Mouse (Mus musculus) G1E (cell line): Measurements from ENCODE around the gene Osmr.

Experiments
- CTCF ChIP-seq: IDR thresholded peaks from 2 replicates; pipeline ENCODE4 v1.5.1; 2012; ENCODE audit warnings: low read depth, low read length, inconsistent platforms, mixed read lengths
- GATA1 ChIP-seq: IDR thresholded peaks from 2 replicates; pipeline ENCODE4 v1.6.1; 2012; ENCODE audit warnings: borderline replicate concordance, low read length, inconsistent platforms, mixed read lengths
- GATA2 ChIP-seq: IDR thresholded peaks from 2 replicates; pipeline ENCODE4 v1.6.1; 2012; ENCODE audit warnings: low read depth, low read length, inconsistent platforms, borderline replicate concordance
- POLR2AphosphoS5 ChIP-seq: IDR thresholded peaks from 2 replicates; pipeline ENCODE4 v1.6.1; 2012; ENCODE audit warnings: low read depth, low read length, inconsistent platforms; ENCODE audit not compliant: insufficient replicate concordance
- TAL1 ChIP-seq: conservative IDR thresholded peaks from 2 replicates; pipeline ENCODE4 v1.6.1; 2012; ENCODE audit warnings: low read depth, low read length, inconsistent platforms, mixed read lengths

GRCm38 (mm10) chr15:6873154-6873806, 1.5 kb downstream of the Osmr start:
- no peak for TF ChIP-seq CTCF
- no peak for TF ChIP-seq GATA1
- TF ChIP-seq POLR2AphosphoS5 = no peak
- TF ChIP-seq TAL1 = no peak
- TF ChIP-seq GATA2 = no peak
